Mouse (Mus musculus) kidney, embryonic 15.5 days (tissue): Measurements from ENCODE around the gene Kdelr3. TPM values are rescaled to one million over a fixed set of nuclear protein-coding genes. Genes with fewer than 3 reads are reported as not detected.

Experiments
- microRNA-seq: library from miRNA; unstranded; fragments of <30 nt; microRNA quantifications from one replicate; pipeline ENCODE4, GENCODE M21; 2016
- polyA plus RNA-seq: library from polyadenylated mRNA; unstranded; fragments of >200 nt; fragmentation: Nextera tagmentation; extraction: Ambion mirVana; gene quantifications from 2 replicates; pipeline ENCODE4 v1.2.1, GENCODE M21; 2015

Kdelr3 gene
- polyA plus RNA-seq, 1 experiment from 2014 or later: 69.5 TPM

Small RNA genes lying within 50 kb of the gene (microRNA-seq; reads per million reads assigned to microRNA genes)
- not detected for gene Gm44302

Other genes with a start within 250 kb of the Kdelr3 start
- 13.4 and 14.3 TPM in 2 replicates for gene Baiap2l2, start 230.9 kb upstream of the Kdelr3 start, polyA plus RNA-seq
- 16.9 and 17.7 TPM in 2 replicates for gene Pla2g6, start 188.0 kb upstream of the Kdelr3 start, polyA plus RNA-seq
- 3.8 and 4.4 TPM in 2 replicates for gene Maff, start 169.8 kb upstream of the Kdelr3 start, polyA plus RNA-seq
- 67.7 and 75.5 TPM in 2 replicates for gene Tmem184b, start 112.8 kb upstream of the Kdelr3 start, polyA plus RNA-seq
- 87.0 and 90.6 TPM in 2 replicates for gene Csnk1e, start 60.8 kb upstream of the Kdelr3 start, polyA plus RNA-seq
- gene Kcnj4, start 11.2 kb upstream of the Kdelr3 start, polyA plus RNA-seq: 0.08 and 0.12 TPM in 2 replicates
- gene Ddx17, start 30.3 kb downstream of the Kdelr3 start, polyA plus RNA-seq: 50.0 and 51.0 TPM in 2 replicates
- 2.6 and 2.7 TPM in 2 replicates for gene Dmc1, start 88.7 kb downstream of the Kdelr3 start, polyA plus RNA-seq
- gene Fam227a, start 142.5 kb downstream of the Kdelr3 start, polyA plus RNA-seq: 1.3 and 1.5 TPM in 2 replicates
- gene Cby1, start 142.8 kb downstream of the Kdelr3 start, polyA plus RNA-seq: 51.5 and 56.6 TPM in 2 replicates
- 249 and 266 TPM in 2 replicates for gene Tomm22, start 154.4 kb downstream of the Kdelr3 start, polyA plus RNA-seq
- 19.0 and 21.1 TPM in 2 replicates for gene Josd1, start 171.5 kb downstream of the Kdelr3 start, polyA plus RNA-seq
- 32.6 and 36.5 TPM in 2 replicates for gene Gtpbp1, start 174.4 kb downstream of the Kdelr3 start, polyA plus RNA-seq
- 5.7 and 5.9 TPM in 2 replicates for gene Sun2, start 226.1 kb downstream of the Kdelr3 start, polyA plus RNA-seq